Mouse (Mus musculus) thymus, adult 2 months (tissue): ENCODE results near the gene Alyref. TPM values are rescaled to one million over a fixed set of nuclear protein-coding genes. Genes with fewer than 3 reads are reported as not detected.

Experiments
- DNase-seq: peaks from one replicate; pipeline ENCODE4 v3.0.0; 2021
- H3K27ac ChIP-seq: fragments of 200-500 bp; 2 replicates; pipeline ENCODE4 v1.5.1; 2012; ENCODE audit warnings: low read length, control low read depth; ENCODE audit not compliant: control insufficient read depth, insufficient read depth
- H3K27me3 ChIP-seq: fragments of 200-500 bp; 2 replicates; pipeline ENCODE4 v1.6.1; 2012; ENCODE audit warnings: mild to moderate bottlenecking, low read length, moderate library complexity, mixed read lengths; ENCODE audit not compliant: control insufficient read depth, insufficient read depth
- H3K36me3 ChIP-seq: fragments of 200-500 bp; 2 replicates; pipeline ENCODE4 v1.6.1; 2012; ENCODE audit warnings: mild to moderate bottlenecking, low read length, moderate library complexity; ENCODE audit not compliant: control insufficient read depth, insufficient read depth
- H3K4me1 ChIP-seq: fragments of 200-500 bp; replicated peaks from 2 replicates; pipeline ENCODE4 v1.6.1; 2012; ENCODE audit warnings: low read length; ENCODE audit not compliant: control insufficient read depth, insufficient read depth
- H3K4me3 ChIP-seq: fragments of 200-500 bp; 2 replicates; pipeline ENCODE4 v1.5.1; 2012; ENCODE audit warnings: mild to moderate bottlenecking, low read length, control low read depth, moderate library complexity; ENCODE audit not compliant: control insufficient read depth, insufficient read depth
- CTCF ChIP-seq: fragments of 200-500 bp; IDR thresholded peaks from 2 replicates; pipeline ENCODE4 v1.5.1; 2012; ENCODE audit warnings: mild to moderate bottlenecking, control low read depth, low read length, moderate library complexity, borderline replicate concordance; ENCODE audit not compliant: control insufficient read depth, poor library complexity, insufficient read depth; ENCODE audit errors: extremely low read depth
- POLR2A ChIP-seq: fragments of 200-500 bp; IDR thresholded peaks from 2 replicates; pipeline ENCODE4 v1.6.1; 2012; ENCODE audit warnings: mild to moderate bottlenecking, low read length, control low read depth, moderate library complexity; ENCODE audit not compliant: control insufficient read depth, poor library complexity, insufficient read depth; ENCODE audit errors: extremely low read depth
- WGBS: fragments of 180-500 bp; shearing (Covaris S2); methylation state at CpG from one replicate; pipeline ENCODE4 v1.1.7; 2018; 5-methylcytosine and 5-hydroxymethylcytosine counted together
- polyA plus RNA-seq: library from polyadenylated mRNA; depleted of rRNA; stranded (reverse); fragments of >200 nt; gene quantifications from 2 replicates; pipeline ENCODE4 v1.2.3, GENCODE M21; 2012

Alyref gene
- polyA plus RNA-seq, 1 experiment, result 60.9 TPM

DNA sequence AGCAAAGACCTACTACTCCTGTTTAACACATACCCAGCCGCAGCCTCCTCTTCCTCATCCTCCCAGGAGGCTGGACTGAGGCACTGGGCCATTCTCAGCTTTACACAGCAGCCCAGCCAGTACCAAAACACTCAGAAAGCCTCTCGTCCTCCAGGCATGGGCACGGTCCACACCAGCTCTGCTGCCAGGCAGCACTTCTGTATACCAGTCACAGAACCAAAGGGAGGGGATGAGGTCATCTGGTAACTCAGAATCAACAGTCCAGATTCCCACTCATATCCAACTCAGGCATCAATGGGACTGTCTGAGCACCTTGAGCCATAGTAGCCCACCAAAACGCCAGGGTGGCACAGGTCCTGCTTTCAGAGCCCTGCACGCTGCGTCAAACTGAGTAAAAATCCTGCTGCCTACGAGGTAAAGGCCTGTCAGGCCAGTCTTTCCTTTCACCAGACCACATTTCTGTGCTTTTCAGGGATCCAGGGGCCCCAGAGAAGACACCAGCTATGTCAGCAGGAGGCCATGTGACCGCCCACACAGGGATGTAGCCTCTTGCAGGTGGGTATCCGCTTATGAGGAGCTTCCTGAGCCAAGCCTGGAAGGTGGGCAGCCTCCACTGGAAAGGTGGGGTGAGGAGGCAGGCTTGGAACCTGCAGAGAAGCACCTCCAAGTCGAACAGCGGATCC lies 28.8 kb upstream of the Alyref start:
- TF ChIP-seq POLR2A (no peak), CTCF (no peak)
- Histone ChIP-seq H3K4me1 (peaks cover 64% of the 10 kb centered on the region), H3K36me3 (peaks cover 12% of the 10 kb centered on the region), H3K27me3 (no peaks in the 10 kb centered on the region), H3K4me3 (peak overlapping the region; percentile 41; the same call in 1 of the 2 replicates), H3K27ac (no peak overlapping the region; the same call in 1 of the 2 replicates)
- DNase-seq, result no peak
- 81% methylated on average over 11 of the region's 11 CpGs for WGBS

DNA sequence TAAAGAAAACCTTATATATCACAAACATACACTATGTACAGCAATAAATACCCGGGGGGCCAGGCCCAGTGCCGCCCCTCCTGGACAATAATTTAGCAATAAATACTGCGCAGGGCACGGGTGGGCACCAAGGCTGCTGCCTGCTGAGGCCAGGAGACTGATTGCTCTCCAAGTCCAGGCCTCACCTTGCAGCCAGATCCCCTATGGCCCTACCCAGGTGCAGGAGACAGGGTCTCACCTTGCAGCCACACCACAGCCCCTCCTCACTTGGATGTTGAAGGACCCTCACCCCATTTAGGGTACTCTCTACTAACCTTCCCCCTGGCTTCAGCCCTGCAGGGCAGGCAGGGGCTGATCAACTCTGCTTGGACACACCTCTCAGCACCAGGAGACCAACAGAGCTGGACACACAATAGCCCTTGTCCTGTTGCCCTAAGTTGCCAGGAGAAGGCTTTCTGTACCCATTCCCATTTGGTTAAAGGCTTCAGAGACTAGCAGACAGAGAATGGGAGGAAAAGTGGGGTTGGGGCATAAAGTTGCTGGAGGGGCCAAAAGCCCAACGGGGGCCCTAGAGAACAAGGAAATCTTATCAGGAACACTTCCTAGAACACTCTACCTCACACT lies 27.1 kb upstream of the Alyref start, which contains the start of gene Sirt7:
Gene Sirt7, minus strand, starts transcription at position 89 of the 624 bp plus-strand sequence.
- no peak for DNase-seq
- H3K4me1 ChIP-seq, result peaks cover 50% of the 10 kb centered on the region

DNA sequence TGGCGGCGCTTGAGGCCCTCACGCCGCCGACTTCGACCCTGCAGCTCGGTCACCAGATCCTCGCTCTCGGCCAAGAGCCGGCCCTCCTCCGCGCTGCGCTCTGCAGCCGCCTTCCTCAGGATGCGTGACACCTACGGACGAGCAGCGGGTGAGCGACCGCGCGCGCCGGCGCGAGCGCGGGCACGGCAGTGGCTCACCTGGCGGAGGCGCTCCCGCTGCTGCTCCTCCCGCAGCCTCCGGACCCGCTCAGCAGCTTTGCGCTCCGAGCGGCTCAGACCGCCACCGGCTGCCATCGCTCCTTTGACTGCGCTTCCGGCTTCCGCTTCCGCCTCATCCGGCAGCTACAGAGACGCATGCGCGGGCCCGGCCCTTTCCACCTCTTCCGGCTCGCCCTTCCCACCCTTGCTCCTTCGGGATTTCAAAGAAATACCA lies 26.5 kb upstream of the Alyref start:
- peak; percentile 86 for DNase-seq
- H3K27me3 ChIP-seq, result no peaks in the 10 kb centered on the region
- peak overlapping the region; percentile 49; the same call in 1 of the 2 replicates for H3K27ac ChIP-seq
- peak overlapping the region; percentile 72 for H3K4me3 ChIP-seq
- peaks cover 45% of the 10 kb centered on the region for H3K4me1 ChIP-seq
- TF ChIP-seq CTCF, result 0 out of 2 replicates have a peak, but pooled peaks have one; percentile 10
- TF ChIP-seq POLR2A, result peak; percentile 89
- peaks cover 26% of the 10 kb centered on the region for H3K36me3 ChIP-seq
- under 1% methylated on average over 53 of the region's 53 CpGs for WGBS

More for the DNA sequence above, 27.1 kb upstream of the Alyref start, which contains the start of gene Sirt7:
- H3K36me3 ChIP-seq, result peaks cover 22% of the 10 kb centered on the region
- peak within 1 kb of the TSS; percentile 49; the same call in 1 of the 2 replicates for H3K27ac ChIP-seq
- TF ChIP-seq POLR2A (no peak; the same call in 1 of the 2 replicates), CTCF (no peak)
- 13% methylated on average over 5 of the region's 5 CpGs for WGBS
- H3K27me3 ChIP-seq, result no peaks in the 10 kb centered on the region
- H3K4me3 ChIP-seq, result peak within 1 kb of the TSS; percentile 72

DNA sequence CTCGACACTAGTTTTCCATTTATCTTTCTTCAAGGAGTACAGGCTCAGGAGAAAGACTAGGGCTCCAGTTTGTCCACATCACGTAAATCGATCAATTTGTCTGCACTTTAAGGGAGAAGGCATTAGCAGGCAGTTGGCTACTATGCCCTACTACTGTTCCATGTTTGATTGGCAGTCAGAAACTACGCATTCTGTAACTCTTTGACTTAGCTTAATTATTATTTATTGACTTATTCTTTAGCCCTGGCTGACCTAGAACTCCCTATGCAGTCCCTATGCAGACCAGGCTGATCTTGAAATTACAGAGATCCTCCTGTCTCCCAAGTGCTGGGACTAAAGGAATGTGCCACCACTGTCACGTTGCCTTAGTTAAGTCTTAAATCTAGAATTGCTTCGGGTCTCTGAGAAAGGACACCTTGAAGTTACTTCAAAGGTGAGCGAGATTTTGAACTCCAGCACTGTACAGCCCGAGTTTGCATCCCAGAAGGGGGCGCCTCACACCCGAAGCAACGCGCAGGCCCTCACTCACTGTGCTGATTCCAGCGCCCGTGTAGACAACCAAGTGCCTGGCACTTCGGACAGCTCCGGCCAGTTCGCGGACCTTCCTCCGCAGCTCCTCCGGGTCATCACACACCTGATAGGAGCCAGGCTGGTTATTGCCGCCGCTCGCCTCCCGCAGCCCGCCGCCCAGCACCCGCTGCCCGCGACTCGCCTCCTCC lies 26.0 kb upstream of the Alyref start:
- TF ChIP-seq CTCF (peak; percentile 75; the same call in 1 of the 2 replicates), POLR2A (no peak)
- H3K36me3 ChIP-seq, result peaks cover 26% of the 10 kb centered on the region
- peak overlapping the region; percentile 72 for H3K4me3 ChIP-seq
- no peaks in the 10 kb centered on the region for H3K27me3 ChIP-seq
- peak; percentile 84 for DNase-seq
- H3K27ac ChIP-seq, result 0 out of 2 replicates have a peak overlapping the region, but pooled peaks have one; percentile 17
- H3K4me1 ChIP-seq, result peaks cover 40% of the 10 kb centered on the region
- WGBS, result 13% methylated on average over 30 of the region's 30 CpGs

DNA sequence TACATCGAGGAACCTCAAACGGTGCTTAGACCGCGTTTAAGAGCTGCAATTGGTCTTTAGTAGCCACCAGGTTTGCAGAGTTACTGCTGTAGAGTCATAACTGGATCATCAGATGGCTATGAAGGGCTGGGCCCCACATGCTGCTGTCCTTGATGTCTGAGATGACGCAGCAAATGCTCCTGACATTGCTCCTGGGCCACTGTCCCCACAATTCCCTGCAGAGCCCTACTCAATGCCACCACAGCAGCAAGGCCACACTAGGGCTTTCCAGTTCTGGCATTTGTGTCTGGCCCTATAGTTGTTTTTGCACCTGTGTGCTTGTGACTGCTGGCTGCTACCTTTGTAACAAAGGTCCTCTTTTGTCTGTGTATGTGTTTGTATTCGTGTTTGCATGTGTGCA lies 24.6 kb upstream of the Alyref start:
- no peak for TF ChIP-seq POLR2A
- TF ChIP-seq CTCF, result no peak
- H3K27me3 ChIP-seq, result no peaks in the 10 kb centered on the region
- peaks cover 34% of the 10 kb centered on the region for H3K4me1 ChIP-seq
- no peak overlapping the region for H3K27ac ChIP-seq
- WGBS, result 95% methylated on average over 6 of the region's 6 CpGs
- DNase-seq, result no peak
- no peak overlapping the region for H3K4me3 ChIP-seq
- H3K36me3 ChIP-seq, result peaks cover 32% of the 10 kb centered on the region

DNA sequence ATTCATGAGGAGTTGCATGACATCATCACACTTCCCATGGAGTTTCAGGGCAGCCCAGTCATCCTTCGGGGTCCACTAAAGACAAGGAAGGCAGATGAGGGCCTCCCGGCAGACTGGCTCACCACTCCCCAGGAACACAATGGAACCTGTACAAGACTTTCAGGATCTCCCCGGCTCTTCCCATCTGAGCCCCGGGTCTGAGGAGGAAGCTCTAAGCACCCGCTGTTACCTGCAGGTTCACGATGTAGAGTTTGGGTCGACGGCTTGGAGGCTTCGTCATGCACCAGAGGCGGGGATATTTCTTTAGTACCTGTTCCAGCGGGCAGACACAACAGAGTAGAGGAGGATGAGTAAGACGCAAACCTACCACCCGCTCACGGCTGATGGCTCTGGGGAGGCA lies 22.0 kb upstream of the Alyref start:
- Histone ChIP-seq H3K4me1 (peaks cover 20% of the 10 kb centered on the region), H3K27ac (no peak overlapping the region), H3K36me3 (peaks cover 32% of the 10 kb centered on the region), H3K27me3 (no peaks in the 10 kb centered on the region), H3K4me3 (no peak overlapping the region)
- DNase-seq, result no peak
- TF ChIP-seq POLR2A (no peak), CTCF (no peak)
- WGBS, result 96% methylated on average over 14 of the region's 14 CpGs
